Mouse (Mus musculus): ENCODE results near the gene Fxyd7.

Fxyd7 gene

DNA sequence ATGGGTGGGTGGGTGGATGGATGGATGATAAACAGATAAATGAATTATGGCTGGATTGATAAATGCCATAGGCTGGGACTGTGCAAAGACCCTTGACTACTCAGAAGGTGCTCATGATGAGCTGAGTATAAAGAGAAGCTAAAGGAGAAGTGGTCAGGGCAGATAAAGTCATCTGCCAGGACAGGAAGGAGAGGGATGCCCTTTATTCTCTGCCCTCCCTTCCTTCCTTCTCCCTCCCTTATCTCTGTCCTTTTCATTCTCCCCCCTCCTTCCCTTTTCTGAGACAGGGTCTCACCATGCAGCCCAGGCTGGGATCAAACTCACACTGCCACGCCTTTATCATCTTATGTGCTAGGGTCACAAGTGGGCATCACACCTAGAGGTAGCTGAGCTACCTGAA lies 43.5 kb downstream of the Fxyd7 start:
- no peak for DNase-seq (ENCODE audit: low spot score)

GRCm38 (mm10) chr7:31002650-31003049 lies 48.6 kb downstream of the Fxyd7 start:
- no peak for DNase-seq (ENCODE audit: low spot score)

DNA sequence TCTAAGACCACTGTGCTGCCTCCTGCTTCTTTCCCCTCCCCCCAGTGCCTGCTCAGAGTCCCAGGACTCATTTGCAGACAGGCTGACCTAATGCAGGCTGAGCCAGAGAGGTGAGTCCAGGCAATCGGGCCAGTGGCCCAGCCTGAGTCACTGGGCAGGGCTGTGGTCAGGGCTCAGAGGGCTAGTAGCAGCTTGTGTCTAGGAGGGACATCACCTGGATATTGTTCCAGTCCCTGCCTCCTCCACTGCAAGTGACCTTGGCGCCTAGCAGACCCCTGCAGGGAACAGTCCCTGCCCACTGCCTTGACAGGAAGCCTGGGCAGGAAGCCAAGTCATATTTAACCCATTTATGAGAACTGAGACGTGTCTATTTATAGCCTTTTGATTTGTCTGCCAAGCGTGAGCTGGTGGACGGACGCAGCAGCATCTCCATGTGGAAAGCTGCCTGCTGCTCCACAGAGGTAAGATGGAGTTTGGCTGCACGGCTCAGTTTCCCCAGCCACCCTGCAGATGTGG lies 50.7 kb downstream of the Fxyd7 start:
- peak; percentile 33 for DNase-seq (ENCODE audit: low spot score)

- no peak for DNase-seq (ENCODE audit: low spot score)
These were observed 54.8 kb downstream of the Fxyd7 start for GRCm38 (mm10) chr7:30996491-30996890.

GRCm38 (mm10) chr7:30993986-30994385 lies 57.3 kb downstream of the Fxyd7 start:
- no peak for DNase-seq (ENCODE audit: low spot score)
